Mouse (Mus musculus) CH12.LX (cell line): ENCODE measurements around the gene Gtf3c4.

Experiments
- CHD1 ChIP-seq: IDR thresholded peaks from 2 replicates; pipeline ENCODE4 v1.6.1; 2012; ENCODE audit warnings: low read depth, low read length, improper control_type of control experiment, inconsistent platforms
- CTCF ChIP-seq, 2 experiments: IDR thresholded peaks in 1 of 2; conservative IDR thresholded peaks in 1 of 2; 2 replicates each; pipeline ENCODE4 v1.5.1; 2011 to 2012; ENCODE audit warnings: low read depth in 2 of 2, low read length in 2 of 2, improper control_type of control experiment in 1 of 2, inconsistent platforms in 1 of 2, mild to moderate bottlenecking in 1 of 2, moderate library complexity in 1 of 2
- ELF1 ChIP-seq: IDR thresholded peaks from 2 replicates; pipeline ENCODE4 v1.6.1; 2014; ENCODE audit warnings: low read depth, mild to moderate bottlenecking, inconsistent platforms, low read length, improper control_type of control experiment
- GABPA ChIP-seq: IDR thresholded peaks from 2 replicates; pipeline ENCODE4 v1.6.1; 2012; ENCODE audit warnings: low read depth, low read length, improper control_type of control experiment, inconsistent platforms; ENCODE audit not compliant: insufficient replicate concordance
- JUND ChIP-seq: conservative IDR thresholded peaks from 2 replicates; pipeline ENCODE4 v1.6.1; 2011; ENCODE audit warnings: low read depth, low read length, improper control_type of control experiment
- MAZ ChIP-seq: IDR thresholded peaks from 2 replicates; pipeline ENCODE4 v1.6.1; 2012; ENCODE audit warnings: low read depth, mild to moderate bottlenecking, inconsistent platforms, low read length, improper control_type of control experiment, moderate library complexity
- MXI1 ChIP-seq: IDR thresholded peaks from 2 replicates; pipeline ENCODE4 v1.6.1; 2011; ENCODE audit warnings: mild to moderate bottlenecking, low read depth, low read length, improper control_type of control experiment
- POLR2A ChIP-seq: IDR thresholded peaks from 2 replicates; pipeline ENCODE4 v1.6.1; 2011; ENCODE audit warnings: low read depth, mild to moderate bottlenecking, improper control_type of control experiment, low read length
- RAD21 ChIP-seq: IDR thresholded peaks from 2 replicates; pipeline ENCODE4 v1.6.1; 2011; ENCODE audit warnings: low read depth, mild to moderate bottlenecking, low read length, improper control_type of control experiment, moderate library complexity
- UBTF ChIP-seq: IDR thresholded peaks from 2 replicates; pipeline ENCODE4 v1.6.1; 2012; ENCODE audit warnings: low read depth, mild to moderate bottlenecking, inconsistent platforms, low read length, improper control_type of control experiment, moderate library complexity
- USF2 ChIP-seq: conservative IDR thresholded peaks from 2 replicates; pipeline ENCODE4 v1.6.1; 2011; ENCODE audit warnings: low read depth, low read length, improper control_type of control experiment
- ZC3H11A ChIP-seq: IDR thresholded peaks from 2 replicates; pipeline ENCODE4 v1.6.1; 2012; ENCODE audit warnings: low read depth, mild to moderate bottlenecking, inconsistent platforms, low read length, improper control_type of control experiment

- TF ChIP-seq ZC3H11A (no peak), JUND (no peak), USF2 (no peak), GABPA (no peak), RAD21 (no peak), CTCF (conservative IDR thresholded peaks at IDR 0.05 in 1 of 2, IDR thresholded peaks at IDR 0.05 in 1 of 2; ENCODE audit: low read depth in 2 of 2, low read length in 2 of 2) (no peak), POLR2A (no peak), MAZ (no peak), UBTF (no peak), CHD1 (no peak), MXI1 (no peak), ELF1 (no peak)
These were observed 60.0 kb downstream of the Gtf3c4 start for GRCm38 (mm10) chr2:28780001-28780782.
